7 mouse cellular contexts compared by ENCODE assay signal in genomic region chrX:74246213-74246681, GRCm38 (mm10). TPM values are rescaled to one million over a fixed set of nuclear protein-coding genes. Genes with fewer than 3 reads are reported as not detected.
DNase-seq lines count a peak whose midpoint lies in the region; ATAC-seq and TF ChIP-seq lines count a peak whose summit lies in the region.

No protein-coding gene starts in this region.

- no peaks in the 10 kb centered on the region for H3K4me1 ChIP-seq in intestine, postnatal 0 days (replicated peaks; ENCODE audit: control insufficient read depth, insufficient read depth, low read length)
- no peaks in the 10 kb centered on the region for H3K4me1 ChIP-seq in limb, embryonic 11.5 days (ENCODE audit: control insufficient read depth, insufficient read depth, low read length)
- H3K4me1 ChIP-seq in midbrain, embryonic 13.5 days (replicated peaks) = peaks cover 21% of the 10 kb centered on the region
- H3K4me1 ChIP-seq in small intestine, adult 2 months (ENCODE audit: control insufficient read depth, insufficient read depth, insufficient read length, low read length) = no peaks in the 10 kb centered on the region

- peak overlapping the region; percentile 80 for H3K27ac ChIP-seq in intestine, postnatal 0 days (ENCODE audit: low read depth, low read length)
- H3K27ac ChIP-seq in limb, embryonic 11.5 days (replicated peaks; ENCODE audit: low read depth, low read length) = peak overlapping the region; percentile 68
- H3K27ac ChIP-seq in midbrain, embryonic 13.5 days = peak overlapping the region; percentile 91
- H3K27ac ChIP-seq in small intestine, adult 2 months (ENCODE audit: insufficient read depth, low read depth, low read length) = peak overlapping the region; percentile 69

- peak overlapping the region; percentile 45 for H3K4me3 ChIP-seq in intestine, postnatal 0 days (ENCODE audit: low read depth, low read length)
- peak overlapping the region; percentile 60 for H3K4me3 ChIP-seq in limb, embryonic 11.5 days (ENCODE audit: low read depth, low read length)
- peak overlapping the region; percentile 59 for H3K4me3 ChIP-seq in midbrain, embryonic 13.5 days (replicated peaks)
- peak overlapping the region; percentile 85 for H3K4me3 ChIP-seq in small intestine, adult 2 months (ENCODE audit: low read depth, low read length)

- H3K36me3 ChIP-seq in intestine, postnatal 0 days (ENCODE audit: control insufficient read depth, insufficient read depth) = no peaks in the 10 kb centered on the region
- H3K36me3 ChIP-seq in limb, embryonic 11.5 days (ENCODE audit: control insufficient read depth, insufficient read depth, low read length) = peaks cover 2% of the 10 kb centered on the region; the same call in 1 of the 2 replicates
- peaks cover 16% of the 10 kb centered on the region for H3K36me3 ChIP-seq in midbrain, embryonic 13.5 days
- peaks cover 3% of the 10 kb centered on the region; the same call in 1 of the 2 replicates for H3K36me3 ChIP-seq in small intestine, adult 2 months (ENCODE audit: control insufficient read depth, insufficient read depth, low read length)

- H3K9me3 ChIP-seq in intestine, postnatal 0 days (ENCODE audit: control insufficient read depth) = no peaks in the 10 kb centered on the region
- H3K9me3 ChIP-seq in limb, embryonic 11.5 days (ENCODE audit: control insufficient read depth, low read length) = no peaks in the 10 kb centered on the region
- H3K9me3 ChIP-seq in midbrain, embryonic 13.5 days = no peaks in the 10 kb centered on the region

- no peaks in the 10 kb centered on the region for H3K27me3 ChIP-seq in intestine, postnatal 0 days (replicated peaks; ENCODE audit: control insufficient read depth, insufficient read depth, low read length)
- H3K27me3 ChIP-seq in limb, embryonic 11.5 days (ENCODE audit: control insufficient read depth, insufficient read depth, low read length) = no peaks in the 10 kb centered on the region
- H3K27me3 ChIP-seq in midbrain, embryonic 13.5 days = no peaks in the 10 kb centered on the region
- H3K27me3 ChIP-seq in small intestine, adult 2 months (ENCODE audit: control insufficient read depth, insufficient read depth, low read length) = no peaks in the 10 kb centered on the region

- peak; percentile 19; the same call in 1 of the 2 replicates for TF ChIP-seq CTCF in intestine, postnatal 0 days (IDR thresholded peaks at IDR 0.05; ENCODE audit: low read depth)
- TF ChIP-seq CTCF in small intestine, adult 2 months (IDR thresholded peaks at IDR 0.05; ENCODE audit: extremely low read depth, insufficient read length, insufficient replicate concordance, low read depth, low read length) = no peak

- H3K4me2 ChIP-seq in intestine, postnatal 0 days (replicated peaks; ENCODE audit: low read depth) = peak overlapping the region; percentile 72
- peak overlapping the region; percentile 60 for H3K4me2 ChIP-seq in limb, embryonic 11.5 days (ENCODE audit: low read depth, severe bottlenecking)
- H3K4me2 ChIP-seq in midbrain, embryonic 13.5 days (replicated peaks) = peak overlapping the region; percentile 68

- H3K9ac ChIP-seq in intestine, postnatal 0 days (ENCODE audit: low read depth, low read length) = peak overlapping the region; percentile 54
- H3K9ac ChIP-seq in limb, embryonic 11.5 days (ENCODE audit: low read length) = peak overlapping the region; percentile 78
- peak overlapping the region; percentile 78 for H3K9ac ChIP-seq in midbrain, embryonic 13.5 days (replicated peaks)

- peak; percentile 90 for TF ChIP-seq POLR2A in small intestine, adult 2 months (IDR thresholded peaks at IDR 0.05; ENCODE audit: low read depth, low read length)

- WGBS in intestine, postnatal 0 days = 14% methylated on average over 38 of the region's 38 CpGs
- WGBS in limb, embryonic 11.5 days = 22% methylated on average over 33 of the region's 38 CpGs
- WGBS in midbrain, embryonic 13.5 days = 19% methylated on average over 37 of the region's 38 CpGs
- WGBS in small intestine, adult 2 months = 17% methylated on average over 38 of the region's 38 CpGs

- DNase-seq in adrenal gland, postnatal 10 days = peak; percentile 86
- peak; percentile 81 for DNase-seq in embryo, embryonic 11.5 days (ENCODE audit: low read depth, low spot score)
- peak; percentile 61 to 80 for DNase-seq in gastrocnemius, postnatal 4 days (ENCODE audit: low spot score in 2 of 2)
- DNase-seq in limb, embryonic 11.5 days (ENCODE audit: low spot score) = peak; percentile 87

- peak; percentile 83 for ATAC-seq in intestine, postnatal 0 days
- peak; percentile 89 for ATAC-seq in limb, embryonic 11.5 days (ENCODE audit: insufficient number of reproducible peaks, low FRiP score, low TSS enrichment, low read depth)
- peak; percentile 89 for ATAC-seq in midbrain, embryonic 13.5 days

RNA-seq across cellular contexts. Expression of gene Flna, which starts 3.4 kb away (rescaled TPM):
- total RNA-seq in adrenal gland, postnatal 10 days (2021) = 100 to 1,000 TPM; 151 to 183 TPM
- 100 to 1,000 TPM; 265 to 281 TPM for total RNA-seq in gastrocnemius, postnatal 4 days (2021)
- polyA plus RNA-seq in intestine, postnatal 0 days (2015; fragmentation: Nextera tagmentation; extraction: Ambion mirVana) = 155 and 170 TPM in 2 replicates
- polyA plus RNA-seq in limb, embryonic 11.5 days (2014; fragmentation: Nextera tagmentation; extraction: Ambion mirVana) = 281 and 303 TPM in 2 replicates
- 102 and 109 TPM in 2 replicates for polyA plus RNA-seq in midbrain, embryonic 13.5 days (2015; fragmentation: Nextera tagmentation; extraction: Ambion mirVana)
- polyA plus RNA-seq in small intestine, adult 2 months (2012; rRNA removed) = 270 and 280 TPM in 2 replicates

RNA-seq across cellular contexts. Expression of gene Emd, which starts 8.2 kb away (rescaled TPM):
- total RNA-seq in adrenal gland, postnatal 10 days (2021) = 10 to 100 TPM; 38.0 to 45.0 TPM
- 10 to 100 TPM; 31.2 to 34.0 TPM for total RNA-seq in gastrocnemius, postnatal 4 days (2021)
- polyA plus RNA-seq in intestine, postnatal 0 days (2015; fragmentation: Nextera tagmentation; extraction: Ambion mirVana) = 13.8 and 14.6 TPM in 2 replicates
- polyA plus RNA-seq in limb, embryonic 11.5 days (2014; fragmentation: Nextera tagmentation; extraction: Ambion mirVana) = 34.9 and 38.2 TPM in 2 replicates
- polyA plus RNA-seq in midbrain, embryonic 13.5 days (2015; fragmentation: Nextera tagmentation; extraction: Ambion mirVana) = 19.2 and 20.4 TPM in 2 replicates
- 25.5 and 37.3 TPM in 2 replicates for polyA plus RNA-seq in small intestine, adult 2 months (2012; rRNA removed)

RNA-seq across cellular contexts. Expression of gene Rpl10, which starts 24.4 kb away (rescaled TPM):
- 100 to 1,000 TPM; 377 to 392 TPM for total RNA-seq in adrenal gland, postnatal 10 days (2021)
- 100 to 1,000 TPM; 263 to 305 TPM for total RNA-seq in gastrocnemius, postnatal 4 days (2021)
- polyA plus RNA-seq in intestine, postnatal 0 days (2015; fragmentation: Nextera tagmentation; extraction: Ambion mirVana) = 485 and 521 TPM in 2 replicates
- 867 and 882 TPM in 2 replicates for polyA plus RNA-seq in limb, embryonic 11.5 days (2014; fragmentation: Nextera tagmentation; extraction: Ambion mirVana)
- polyA plus RNA-seq in midbrain, embryonic 13.5 days (2015; fragmentation: Nextera tagmentation; extraction: Ambion mirVana) = 542 and 551 TPM in 2 replicates
- 750 and 1,062 TPM in 2 replicates for polyA plus RNA-seq in small intestine, adult 2 months (2012; rRNA removed)

RNA-seq across cellular contexts. Expression of gene Taz, which starts 35.5 kb away (rescaled TPM):
- total RNA-seq in adrenal gland, postnatal 10 days (2021) = 10 to 100 TPM; 57.6 to 90.8 TPM
- total RNA-seq in gastrocnemius, postnatal 4 days (2021) = 10 to 100 TPM; 54.9 to 66.2 TPM
- polyA plus RNA-seq in intestine, postnatal 0 days (2015; fragmentation: Nextera tagmentation; extraction: Ambion mirVana) = 64.0 and 64.8 TPM in 2 replicates
- polyA plus RNA-seq in limb, embryonic 11.5 days (2014; fragmentation: Nextera tagmentation; extraction: Ambion mirVana) = 63.1 and 72.0 TPM in 2 replicates
- polyA plus RNA-seq in midbrain, embryonic 13.5 days (2015; fragmentation: Nextera tagmentation; extraction: Ambion mirVana) = 95.3 and 97.2 TPM in 2 replicates
- 65.7 and 80.7 TPM in 2 replicates for polyA plus RNA-seq in small intestine, adult 2 months (2012; rRNA removed)

RNA-seq across cellular contexts. Expression of gene Dnase1l1, which starts 35.9 kb away (rescaled TPM):
- total RNA-seq in adrenal gland, postnatal 10 days (2021) = 10 to 100 TPM; 10.5 to 19.1 TPM
- total RNA-seq in gastrocnemius, postnatal 4 days (2021) = 10 to 100 TPM; 53.1 to 55.1 TPM
- 24.7 and 26.2 TPM in 2 replicates for polyA plus RNA-seq in intestine, postnatal 0 days (2015; fragmentation: Nextera tagmentation; extraction: Ambion mirVana)
- 5.4 and 5.8 TPM in 2 replicates for polyA plus RNA-seq in limb, embryonic 11.5 days (2014; fragmentation: Nextera tagmentation; extraction: Ambion mirVana)
- 2.8 and 3.0 TPM in 2 replicates for polyA plus RNA-seq in midbrain, embryonic 13.5 days (2015; fragmentation: Nextera tagmentation; extraction: Ambion mirVana)
- 13.0 and 13.9 TPM in 2 replicates for polyA plus RNA-seq in small intestine, adult 2 months (2012; rRNA removed)

Comparison
In these comparisons a context has a peak if more than half of its experiments do, and no peak if none do; other contexts are left out.
1. Peak in every context shown above with its lines: DNase-seq, ATAC-seq, H3K4me3 ChIP-seq and H3K27ac ChIP-seq.